Mouse (Mus musculus) kidney, adult 9 months (tissue): ENCODE data around the gene Arfgap2.

ENCODE experiments used
- DNase-seq: peaks from one replicate; pipeline ENCODE4 v3.0.0; 2022

Gene Arfgap2

GRCm38 (mm10) chr2:91264711-91265681, at the start of gene Arfgap2:
Arfgap2 (plus strand) TSS chr2:91264974.
- DNase-seq, result peak; percentile 100

- no peak for DNase-seq
These were observed 47.7 kb upstream of the Arfgap2 start for GRCm38 (mm10) chr2:91217032-91217431.

- DNase-seq, result no peak
These were observed 44.3 kb upstream of the Arfgap2 start for GRCm38 (mm10) chr2:91220501-91220900.

- DNase-seq, result no peak
These were observed 41.2 kb upstream of the Arfgap2 start for GRCm38 (mm10) chr2:91223614-91224013.

GRCm38 (mm10) chr2:91229735-91230134, 35.0 kb upstream of the Arfgap2 start:
- DNase-seq, result no peak

GRCm38 (mm10) chr2:91236601-91237510, 27.9 kb upstream of the Arfgap2 start, which contains the start of gene Ddb2:
Ddb2 (minus strand) TSS chr2:91236982.
- peak; percentile 93 for DNase-seq

- peak; percentile 32 for DNase-seq
These were observed 27.2 kb upstream of the Arfgap2 start for GRCm38 (mm10) chr2:91237511-91238080.

GRCm38 (mm10) chr2:91242547-91242946, 22.2 kb upstream of the Arfgap2 start:
- no peak for DNase-seq

GRCm38 (mm10) chr2:91243416-91243815, 21.4 kb upstream of the Arfgap2 start:
- no peak for DNase-seq

- no peak for DNase-seq
These were observed 20.1 kb upstream of the Arfgap2 start for GRCm38 (mm10) chr2:91244557-91245228.

GRCm38 (mm10) chr2:91248366-91248765, 16.4 kb upstream of the Arfgap2 start:
- no peak for DNase-seq

GRCm38 (mm10) chr2:91252001-91252400, 12.8 kb upstream of the Arfgap2 start:
- DNase-seq, result no peak

- DNase-seq, result no peak
These were observed 12.3 kb upstream of the Arfgap2 start for GRCm38 (mm10) chr2:91252512-91252911.

- DNase-seq, result no peak
These were observed 9.9 kb upstream of the Arfgap2 start for GRCm38 (mm10) chr2:91254725-91255380.

GRCm38 (mm10) chr2:91255661-91256150, 9.1 kb upstream of the Arfgap2 start, which contains the start of gene Pacsin3:
Pacsin3 (plus strand) TSS chr2:91255954.
- DNase-seq, result no peak

GRCm38 (mm10) chr2:91256256-91257125, 8.3 kb upstream of the Arfgap2 start:
- DNase-seq, result peak; percentile 60

- DNase-seq, result peak; percentile 60
These were observed 7.4 kb upstream of the Arfgap2 start for GRCm38 (mm10) chr2:91257126-91257980.

- DNase-seq, result no peak
These were observed 6.7 kb upstream of the Arfgap2 start for GRCm38 (mm10) chr2:91258054-91258453.

GRCm38 (mm10) chr2:91258830-91259229, 5.9 kb upstream of the Arfgap2 start:
- DNase-seq, result no peak
